24 mouse cellular contexts compared by ENCODE assay signal in the genomic region with DNA sequence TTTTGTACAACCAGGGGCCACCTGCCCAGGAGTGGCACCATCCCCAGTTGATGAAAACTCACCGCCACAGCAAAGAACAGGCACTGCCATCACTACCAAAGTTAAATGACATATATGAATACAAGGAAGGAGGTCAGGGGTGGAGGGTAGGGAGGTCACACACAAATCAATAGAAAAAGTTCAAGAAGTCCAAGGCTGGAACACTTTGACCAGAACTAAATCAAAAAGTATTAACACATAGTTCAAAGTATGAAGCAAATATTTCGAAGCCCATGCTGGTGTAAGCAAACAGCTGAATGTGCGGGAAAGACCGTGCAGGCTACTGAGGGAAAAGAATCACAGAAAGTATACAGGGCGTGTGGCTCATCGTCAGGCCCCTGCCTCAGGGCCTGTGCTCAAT.
"Had no signal": no experiment of that assay in that cellular context is flagged by ENCODE, and none has a peak within 500 bp of the region (broad histone marks: within the 10 kb centered on the region; RNA-seq: fewer than 3 reads in every experiment).

No protein-coding gene starts in this region.

- H3K9me3 ChIP-seq: heart, embryonic 12.5 days; hindbrain, embryonic 10.5 days; hindbrain, embryonic 12.5 days; intestine, embryonic 15.5 days; limb, embryonic 10.5 days; limb, embryonic 12.5 days; liver, embryonic 13.5 days had no signal

- H3K4me1 ChIP-seq: hindbrain, embryonic 10.5 days; hindbrain, embryonic 12.5 days; intestine, embryonic 15.5 days; limb, embryonic 10.5 days; limb, embryonic 12.5 days had no signal

- H3K36me3 ChIP-seq: intestine, embryonic 15.5 days; limb, embryonic 10.5 days; liver, embryonic 13.5 days had no signal

- ATAC-seq: hindbrain, embryonic 16.5 days; inflammation-experienced regulatory T-cells, adult 6 months; intestine, embryonic 15.5 days; intestine, postnatal 0 days had no signal

- H3K27me3 ChIP-seq: heart, embryonic 12.5 days; hindbrain, embryonic 12.5 days; intestine, embryonic 15.5 days; limb, embryonic 12.5 days had no signal

- H3K27ac ChIP-seq: gastrocnemius, adult 2 months; heart, adult 2 months; hindbrain, embryonic 10.5 days; hindbrain, embryonic 12.5 days; hindbrain, embryonic 14.5 days; intestine, embryonic 15.5 days; layer of hippocampus, adult 2 months; left cerebral cortex, adult 2 months; limb, embryonic 10.5 days; limb, embryonic 12.5 days; liver, embryonic 13.5 days had no signal

- H3K4me3 ChIP-seq: gastrocnemius, adult 2 months; heart, adult 2 months; heart, embryonic 12.5 days; hindbrain, embryonic 10.5 days; hindbrain, embryonic 12.5 days; intestine, embryonic 15.5 days; layer of hippocampus, adult 2 months; left cerebral cortex, adult 2 months; limb, embryonic 10.5 days; limb, embryonic 12.5 days; liver, embryonic 13.5 days had no signal

- DNase-seq: gastrocnemius, adult 2 months; gastrocnemius, postnatal 10 days; gastrocnemius, postnatal 25 days; heart, adult 2 months; heart, postnatal 10 days; heart, postnatal 4 days; kidney, adult 18-20 months; kidney, adult 8-10 months; kidney, postnatal 10 days; kidney, postnatal 25 days; kidney, postnatal 4 days; liver, embryonic 13.5 days had no signal

- H3K4me2 ChIP-seq: heart, embryonic 12.5 days; hindbrain, embryonic 12.5 days; hindbrain, embryonic 14.5 days; intestine, embryonic 15.5 days; limb, embryonic 12.5 days; liver, embryonic 13.5 days had no signal

- H3K9ac ChIP-seq: heart, embryonic 12.5 days; hindbrain, embryonic 12.5 days; hindbrain, embryonic 14.5 days; intestine, embryonic 15.5 days; limb, embryonic 12.5 days; liver, embryonic 13.5 days had no signal
